In the genomic region with DNA sequence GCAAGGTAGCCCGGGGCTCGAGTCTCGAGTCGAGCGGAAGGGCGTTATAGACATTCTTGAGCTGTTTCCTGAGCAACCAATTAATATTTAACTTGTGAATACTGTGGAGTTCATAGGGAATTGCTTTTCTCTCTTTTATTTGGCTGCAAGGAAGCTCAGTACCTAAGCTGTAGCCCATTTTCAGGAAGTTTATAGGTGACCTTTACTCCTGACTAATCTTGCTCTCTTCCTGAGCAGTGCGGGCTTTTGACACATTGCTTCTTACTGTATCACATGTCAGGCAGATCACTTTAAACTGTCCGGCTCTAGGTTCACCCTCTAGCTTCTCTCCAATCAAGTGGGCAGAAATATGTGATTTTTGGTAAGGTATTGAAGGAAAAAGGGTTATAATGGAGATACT, we compare ENCODE assay signal across 17 mouse cellular contexts. TPM values are rescaled to one million over a fixed set of nuclear protein-coding genes. Genes with fewer than 3 reads are reported as not detected.
DNase-seq lines count a peak whose midpoint lies in the region; ATAC-seq and TF ChIP-seq lines count a peak whose summit lies in the region.
"Had no signal": no experiment of that assay in that cellular context is flagged by ENCODE, and none has a peak within 500 bp of the region (broad histone marks: within the 10 kb centered on the region; RNA-seq: fewer than 3 reads in every experiment).

No protein-coding gene starts in this region.

- H3K36me3 ChIP-seq in kidney, adult 2 months (ENCODE audit: control insufficient read depth, insufficient read depth, low read length), result no peaks in the 10 kb centered on the region
- no peaks in the 10 kb centered on the region for H3K36me3 ChIP-seq in kidney, embryonic 16.5 days (ENCODE audit: insufficient read depth, low read length)
- H3K36me3 ChIP-seq: embryonic facial prominence, embryonic 10.5 days; heart, embryonic 13.5 days had no signal

- no peak overlapping the region for H3K4me3 ChIP-seq in kidney, adult 2 months (ENCODE audit: insufficient read depth, low read depth, low read length)
- no peak overlapping the region for H3K4me3 ChIP-seq in kidney, embryonic 16.5 days (ENCODE audit: low read length)
- H3K4me3 ChIP-seq: embryonic facial prominence, embryonic 10.5 days; forebrain, embryonic 13.5 days; heart, embryonic 13.5 days had no signal

- 32% methylated on average over 8 of the region's 8 CpGs for WGBS in kidney, adult 2 months
- WGBS in kidney, embryonic 16.5 days, result 66% methylated on average over 8 of the region's 8 CpGs
- WGBS in large intestine, adult 2 months, result 35% methylated on average over 8 of the region's 8 CpGs

- no peak overlapping the region for H3K9ac ChIP-seq in kidney, embryonic 16.5 days (replicated peaks; ENCODE audit: low read length)
- H3K9ac ChIP-seq: forebrain, embryonic 13.5 days; forebrain, postnatal 0 days; heart, embryonic 13.5 days had no signal

- DNase-seq in kidney, adult 2 months, result peak; percentile 30
- DNase-seq in ES-CJ7 (ENCODE audit: low read depth, low spot score) (peak; percentile 6), ZHBTc4 (ENCODE audit: low read depth, low spot score) (peak; percentile 19)
- peak; percentile 50 for DNase-seq in large intestine, adult 2 months (ENCODE audit: low read depth, low spot score)
- no peak for DNase-seq in heart, adult 9 months (ENCODE audit: low spot score in 2 of 2)
- no peak for DNase-seq in cerebellum, adult 9-11 months
- DNase-seq: adrenal gland, postnatal 14 days; cerebellum, adult 18-20 months; cerebellum, postnatal 10 days; forebrain, postnatal 0 days; gastrocnemius, postnatal 25 days; heart, postnatal 36 days had no signal

- no peak for TF ChIP-seq POLR2A in kidney, adult 2 months (IDR thresholded peaks at IDR 0.05; ENCODE audit: low read depth, low read length)

- H3K27me3 ChIP-seq in kidney, adult 2 months (replicated peaks; ENCODE audit: control insufficient read depth, insufficient read depth, low read length), result no peaks in the 10 kb centered on the region
- H3K27me3 ChIP-seq in kidney, embryonic 16.5 days (ENCODE audit: insufficient read depth, low read length), result no peaks in the 10 kb centered on the region
- H3K27me3 ChIP-seq: forebrain, embryonic 13.5 days; heart, embryonic 13.5 days had no signal

- no peaks in the 10 kb centered on the region for H3K9me3 ChIP-seq in kidney, embryonic 16.5 days (ENCODE audit: low read length)
- H3K9me3 ChIP-seq: embryonic facial prominence, embryonic 10.5 days; forebrain, embryonic 13.5 days; heart, embryonic 13.5 days had no signal

- H3K4me2 ChIP-seq in kidney, embryonic 16.5 days (replicated peaks; ENCODE audit: low read depth, low read length), result no peak overlapping the region
- H3K4me2 ChIP-seq: forebrain, embryonic 13.5 days; heart, embryonic 13.5 days had no signal

- ATAC-seq in kidney, embryonic 16.5 days (ENCODE audit: low FRiP score, low TSS enrichment), result no peak
- ATAC-seq: forebrain, embryonic 13.5 days; forebrain, postnatal 0 days; hindbrain, embryonic 16.5 days had no signal

- TF ChIP-seq CTCF in kidney, adult 2 months (conservative IDR thresholded peaks at IDR 0.05; ENCODE audit: insufficient read depth, insufficient read length, low read depth, low read length), result no peak

- H3K4me1 ChIP-seq in kidney, adult 2 months (ENCODE audit: control insufficient read depth, insufficient read depth, low read length), result 0 out of 2 replicates have a peak, but pooled peaks cover 2% of the 10 kb centered on the region
- no peaks in the 10 kb centered on the region for H3K4me1 ChIP-seq in kidney, embryonic 16.5 days (ENCODE audit: insufficient read depth, low read length)
- H3K4me1 ChIP-seq: embryonic facial prominence, embryonic 10.5 days; forebrain, embryonic 13.5 days had no signal

- no peak overlapping the region for H3K27ac ChIP-seq in kidney, adult 2 months (ENCODE audit: insufficient read depth, low read depth, low read length)
- no peak overlapping the region for H3K27ac ChIP-seq in kidney, embryonic 16.5 days (ENCODE audit: low read length)
- H3K27ac ChIP-seq: embryonic facial prominence, embryonic 10.5 days; forebrain, embryonic 13.5 days; heart, embryonic 13.5 days had no signal

RNA-seq across cellular contexts. Expression of gene Pard3b, which starts 51.4 kb away (rescaled TPM):
- polyA plus RNA-seq in kidney, adult 2 months (2012; rRNA removed), result 3.4 and 3.8 TPM in 2 replicates
- polyA plus RNA-seq in kidney, embryonic 16.5 days (2015; fragmentation: Nextera tagmentation; extraction: Ambion mirVana), result 17.6 and 20.4 TPM in 2 replicates
- polyA plus RNA-seq in large intestine, adult 2 months (2012; rRNA removed), result 1.9 and 3.6 TPM in 2 replicates

Comparison
In these comparisons a context has a peak if more than half of its experiments do, and no peak if none do; other contexts are left out.
1. DNase-seq: peak in kidney, adult 2 months (single experiment), ES-CJ7 (single experiment), ZHBTc4 (single experiment) and large intestine, adult 2 months (single experiment); none in heart, adult 9 months (0 of 2) and cerebellum, adult 9-11 months (single experiment).